Mouse (Mus musculus) olfactory bulb, adult 2 months (tissue): Measurements from ENCODE around the gene Psmd9.

Experiments
- CTCF ChIP-seq: fragments of 200-500 bp; IDR thresholded peaks from 2 replicates; pipeline ENCODE4 v1.5.1; 2012; ENCODE audit warnings: low read depth, mild to moderate bottlenecking, low read length, moderate library complexity; ENCODE audit not compliant: insufficient read depth
- POLR2A ChIP-seq: fragments of 200-500 bp; IDR thresholded peaks from 2 replicates; pipeline ENCODE4 v1.6.1; 2012; ENCODE audit warnings: mild to moderate bottlenecking, low read depth, low read length, moderate library complexity; ENCODE audit not compliant: insufficient read depth

GRCm38 (mm10) chr5:123133784-123134143 is 35.4 kb upstream of the Psmd9 start:
- TF ChIP-seq CTCF (no peak), POLR2A (no peak)
